Mouse (Mus musculus) adrenal gland (tissue): ENCODE measurements around the gene Susd6.

Source experiments
- intact Hi-C: fragments of 180-260 bp; cut with DNase I; formaldehyde crosslinking; loops from one replicate; pipeline ENCODE4 v1.15.1; 2025

Susd6 gene

GRCm38 (mm10) chr12:80866023-80866422 lies 75.7 kb downstream of the Susd6 start:
- intact Hi-C loops: no loop called here

DNA sequence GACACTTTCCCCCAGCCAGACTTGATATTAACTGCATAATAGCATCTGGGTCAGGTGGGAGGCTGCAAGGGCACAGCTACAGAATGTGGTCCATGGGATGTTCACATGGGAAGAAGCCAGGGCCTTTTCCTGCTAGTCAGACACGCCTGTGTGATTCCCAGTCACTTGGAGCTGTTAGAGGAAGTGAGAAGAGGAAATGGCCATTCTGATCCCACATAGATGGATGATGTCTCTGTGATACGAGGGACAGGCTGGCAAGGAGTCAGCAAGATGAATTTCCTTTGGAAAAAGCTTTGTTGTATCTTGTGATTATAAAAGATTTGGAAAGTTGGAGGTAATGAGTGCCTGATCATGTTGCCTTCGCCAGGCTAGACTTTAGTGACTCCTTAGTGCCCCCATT lies 76.8 kb downstream of the Susd6 start:
- intact Hi-C loops: no loop called here

DNA sequence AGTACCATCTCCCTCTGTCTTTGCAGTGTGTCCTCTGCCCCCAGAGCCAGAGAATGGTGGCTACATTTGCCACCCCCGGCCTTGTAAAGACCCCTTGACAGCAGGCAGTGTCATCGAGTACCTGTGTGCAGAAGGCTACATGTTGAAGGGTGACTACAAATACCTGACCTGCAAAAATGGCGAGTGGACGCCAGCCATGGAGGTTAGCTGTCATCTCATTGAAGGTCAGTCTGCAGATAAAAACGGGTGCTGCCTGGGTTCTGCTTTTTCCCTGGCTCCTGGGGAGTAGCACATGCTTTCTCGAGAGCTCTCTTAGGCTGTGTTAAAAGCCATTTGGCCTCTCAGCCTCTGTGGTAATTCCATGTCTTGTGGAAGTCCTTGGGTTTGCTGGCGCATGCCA lies 78.1 kb downstream of the Susd6 start:
- intact Hi-C loops: no loop called here

- intact Hi-C loops: no loop called here
These were observed 87.1 kb downstream of the Susd6 start for GRCm38 (mm10) chr12:80877215-80878092.

GRCm38 (mm10) chr12:80878093-80878430 lies 87.8 kb downstream of the Susd6 start:
- intact Hi-C loops: no loop called here

DNA sequence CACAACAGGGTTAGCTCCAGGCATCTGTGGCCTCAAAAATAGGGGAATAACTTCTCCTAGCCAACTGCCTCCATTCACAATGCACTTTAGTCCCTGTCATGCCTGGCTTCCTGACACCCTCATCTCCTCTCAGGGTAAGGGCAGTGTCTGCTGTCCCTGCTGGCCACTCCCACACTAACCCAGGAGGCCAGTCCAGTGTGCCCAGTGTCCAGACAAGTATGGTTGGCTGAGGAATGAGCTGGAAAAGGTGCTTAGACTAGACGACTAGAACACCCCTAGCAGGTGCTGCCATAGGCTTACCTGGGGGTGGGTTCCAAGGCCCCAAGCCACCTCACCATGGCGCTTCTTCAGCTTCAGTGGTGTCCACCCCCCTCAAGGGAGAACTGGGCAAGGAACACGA lies 88.3 kb downstream of the Susd6 start:
- intact Hi-C loops: no loop called here

DNA sequence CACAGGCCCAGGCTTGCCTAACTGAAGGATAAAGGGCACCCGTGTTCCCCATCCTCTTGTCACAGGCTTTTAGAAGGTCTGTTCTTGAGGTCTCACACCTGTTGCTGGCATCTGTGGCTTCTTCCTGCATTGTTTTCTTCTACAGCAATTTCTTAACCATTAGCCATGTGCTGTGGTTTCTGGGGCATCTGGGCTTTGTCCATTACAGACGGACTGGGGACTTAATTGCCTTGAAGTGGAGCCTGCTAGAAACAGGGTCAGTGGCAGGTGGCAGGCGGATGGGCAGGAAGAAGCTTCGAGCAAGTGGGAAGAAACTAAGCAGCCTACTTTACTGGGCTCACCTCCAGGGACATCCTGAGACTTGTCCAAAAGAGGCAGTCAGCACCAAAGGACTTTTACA lies 89.0 kb downstream of the Susd6 start:
- intact Hi-C loops: no loop called here

DNA sequence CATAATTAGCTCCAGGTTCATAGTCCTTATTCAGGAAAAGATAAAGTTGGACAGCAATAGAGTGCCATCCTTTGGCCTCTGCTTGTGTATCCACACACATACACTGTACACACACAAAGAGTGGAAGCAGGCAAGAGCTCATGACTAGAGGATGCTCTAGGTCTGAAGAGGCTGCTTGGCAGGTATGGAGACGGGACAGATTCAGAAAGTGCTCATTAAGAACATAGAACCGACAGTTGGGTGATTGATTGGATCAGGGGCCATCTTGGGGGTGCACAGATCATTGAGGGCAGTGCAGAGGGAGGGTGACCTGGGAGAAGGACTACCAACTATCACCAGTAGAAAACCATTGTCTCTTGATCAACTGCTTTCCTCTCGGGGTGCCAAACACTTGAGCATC lies 90.8 kb downstream of the Susd6 start:
- intact Hi-C loops: no loop called here

DNA sequence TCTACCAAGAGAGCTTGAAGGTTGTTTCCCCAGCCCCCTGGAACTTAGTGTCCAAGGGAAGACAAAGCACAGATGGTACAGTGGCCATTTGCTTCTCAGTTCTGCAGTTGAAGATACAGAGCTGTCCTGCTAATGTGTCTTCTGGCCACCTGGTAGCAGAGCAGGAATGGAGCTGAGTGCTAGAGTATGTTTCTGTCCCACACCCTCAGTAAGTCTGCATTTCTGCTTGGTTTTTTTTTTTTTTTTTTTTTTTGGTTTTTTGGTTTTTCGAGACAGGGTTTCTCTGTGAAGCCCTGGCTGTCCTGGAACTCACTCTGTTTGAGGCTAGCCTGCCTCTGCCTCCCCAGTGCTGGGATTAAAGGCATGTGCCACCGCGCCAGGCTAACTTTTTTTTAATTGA lies 93.0 kb downstream of the Susd6 start:
- intact Hi-C loops: no loop called here

GRCm38 (mm10) chr12:80883881-80884280 lies 93.6 kb downstream of the Susd6 start:
- intact Hi-C loops: no loop called here

- intact Hi-C loops: no loop called here
These were observed 95.3 kb downstream of the Susd6 start for GRCm38 (mm10) chr12:80885301-80886288.

GRCm38 (mm10) chr12:80887036-80887435 lies 96.7 kb downstream of the Susd6 start:
- intact Hi-C loops: no loop called here

DNA sequence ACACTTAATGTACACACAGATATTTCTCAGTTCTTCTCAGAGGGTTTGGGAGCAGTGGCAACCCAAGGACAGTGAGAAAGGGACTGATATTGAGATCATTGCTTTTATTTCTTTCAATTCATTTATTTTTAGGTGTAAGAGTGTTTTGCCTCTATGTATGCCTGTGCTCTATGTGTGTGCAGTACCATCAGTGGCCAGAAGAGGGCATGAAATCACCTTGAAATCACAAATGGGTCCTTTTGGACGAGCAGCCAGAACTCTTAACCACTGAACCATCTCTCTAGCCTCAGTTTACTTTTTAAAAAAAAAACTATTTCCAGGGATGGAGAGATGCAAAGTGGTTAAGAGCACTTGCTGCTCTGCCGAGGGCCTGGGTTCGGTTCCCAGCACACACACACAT lies 99.0 kb downstream of the Susd6 start:
- intact Hi-C loops: no loop called here

DNA sequence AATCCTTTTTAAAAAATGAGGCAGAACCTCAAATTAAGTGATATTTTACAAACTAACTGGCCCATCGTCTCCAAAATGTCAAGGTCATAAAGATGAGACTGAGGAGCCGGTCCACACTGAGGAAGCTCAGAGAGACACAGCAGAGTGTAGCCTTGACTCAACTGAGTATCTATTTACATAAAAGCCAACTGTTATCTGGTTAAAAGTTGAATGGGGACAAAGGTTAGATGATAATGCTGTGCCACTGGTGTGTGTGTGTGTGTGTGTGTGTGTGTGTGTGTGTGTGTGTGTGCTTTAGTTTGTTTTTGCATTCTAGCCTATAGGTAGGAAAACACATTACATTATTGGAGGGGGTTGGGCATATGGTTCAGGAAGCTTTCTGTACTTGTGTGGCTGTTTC lies 100.8 kb downstream of the Susd6 start:
- intact Hi-C loops: no loop called here

- intact Hi-C loops: loop anchor here (2.0 kb wide), 1 partner anchor 111 kb away; no protein-coding TSS in a partner anchor
These were observed 103.6 kb downstream of the Susd6 start for GRCm38 (mm10) chr12:80893720-80894494.

- intact Hi-C loops: loop anchor here (1.0 to 2.0 kb wide), 2 partner anchors 112 to 126 kb away; no protein-coding TSS in a partner anchor
These were observed 104.8 kb downstream of the Susd6 start for GRCm38 (mm10) chr12:80894973-80895570.

GRCm38 (mm10) chr12:80909631-80910030 lies 119.3 kb downstream of the Susd6 start:
- intact Hi-C loops: no loop called here

DNA sequence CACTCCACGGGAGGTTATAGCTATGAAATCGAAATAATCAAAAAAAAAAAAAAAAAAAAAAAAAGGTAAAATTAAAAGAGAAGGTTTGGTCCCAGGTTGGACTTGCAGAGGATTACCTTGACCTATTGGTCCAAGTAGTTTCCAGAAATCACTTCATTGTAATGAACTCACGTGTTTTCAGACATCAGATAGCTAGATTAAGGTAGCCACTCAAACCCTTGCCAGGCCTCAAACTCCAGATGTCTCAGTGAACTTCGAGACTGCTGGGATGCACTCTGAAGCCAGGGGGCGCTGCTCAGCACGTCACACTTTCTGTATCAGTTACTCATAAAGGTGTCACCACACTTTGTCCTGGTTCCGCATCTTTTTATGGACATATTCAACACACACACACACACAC lies 127.5 kb downstream of the Susd6 start:
- intact Hi-C loops: no loop called here

DNA sequence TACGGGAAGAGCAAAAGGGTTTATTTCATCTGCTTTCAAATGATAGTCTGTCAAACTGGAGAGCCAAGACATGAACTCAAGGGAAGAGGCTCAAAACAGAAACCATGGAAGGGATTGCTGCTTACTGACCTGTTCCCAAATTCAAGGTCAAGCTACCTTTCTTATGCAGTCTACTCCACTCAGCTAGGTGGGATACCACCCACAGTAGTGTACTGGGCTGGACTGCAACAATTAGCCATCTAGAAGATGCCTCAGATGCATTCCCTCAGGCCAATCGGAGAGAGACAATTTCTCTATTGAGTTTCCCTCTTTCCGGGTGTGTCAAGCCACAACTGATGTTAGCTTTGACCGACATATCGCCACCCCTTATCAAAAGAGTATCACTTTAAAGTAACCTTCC lies 131.0 kb downstream of the Susd6 start:
- intact Hi-C loops: no loop called here

GRCm38 (mm10) chr12:80922869-80923268 lies 132.6 kb downstream of the Susd6 start:
- intact Hi-C loops: no loop called here

DNA sequence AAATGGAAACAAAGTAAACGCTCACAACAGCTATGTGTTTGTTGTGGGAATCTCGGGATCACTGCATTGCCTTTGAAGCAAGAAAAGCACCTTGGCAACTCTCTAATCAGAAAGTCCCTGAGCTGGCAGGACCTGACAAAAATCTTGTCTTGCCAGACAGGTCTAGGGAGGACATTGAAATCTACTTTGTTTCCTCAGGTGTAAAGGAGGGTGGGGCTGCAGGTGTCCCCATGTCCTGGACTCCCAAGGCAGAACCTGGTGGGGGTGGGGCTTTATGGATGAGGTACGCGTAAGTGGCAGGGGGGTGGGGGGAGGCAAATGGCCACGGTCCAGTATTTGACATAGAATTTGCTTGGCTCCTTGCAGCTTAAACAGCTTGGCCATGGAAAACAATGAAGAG lies 133.3 kb downstream of the Susd6 start:
- intact Hi-C loops: no loop called here
